Comparison of ENCODE assay signal across 7 mouse cellular contexts in genomic region chr5:117509511-117510375, GRCm38 (mm10).
DNase-seq lines count a peak whose midpoint lies in the region; ATAC-seq and TF ChIP-seq lines count a peak whose summit lies in the region.

No protein-coding gene starts in this region.

- no peaks in the 10 kb centered on the region for H3K27me3 ChIP-seq in forebrain, postnatal 0 days (ENCODE audit: insufficient read depth, low read length)
- H3K27me3 ChIP-seq in kidney, embryonic 15.5 days: 0 out of 2 replicates have a peak, but pooled peaks cover 4% of the 10 kb centered on the region
- no peaks in the 10 kb centered on the region for H3K27me3 ChIP-seq in midbrain, embryonic 13.5 days

- no peaks in the 10 kb centered on the region for H3K9me3 ChIP-seq in forebrain, postnatal 0 days (ENCODE audit: low read length)
- no peaks in the 10 kb centered on the region for H3K9me3 ChIP-seq in kidney, embryonic 15.5 days (replicated peaks)
- H3K9me3 ChIP-seq in midbrain, embryonic 13.5 days: no peaks in the 10 kb centered on the region

- H3K4me3 ChIP-seq in bone marrow macrophage, adult 2 months (ENCODE audit: insufficient read depth, low read length): no peak overlapping the region
- H3K4me3 ChIP-seq in forebrain, postnatal 0 days (ENCODE audit: low read depth, low read length): no peak overlapping the region
- H3K4me3 ChIP-seq in kidney, embryonic 15.5 days (replicated peaks): no peak overlapping the region
- no peak overlapping the region for H3K4me3 ChIP-seq in midbrain, embryonic 13.5 days (replicated peaks)

- peak; percentile 52; the same call in 1 of the 2 replicates for TF ChIP-seq CTCF in bone marrow macrophage, adult 2 months (IDR thresholded peaks at IDR 0.05; ENCODE audit: low read depth, low read length)
- TF ChIP-seq CTCF in forebrain, postnatal 0 days (IDR thresholded peaks at IDR 0.05; ENCODE audit: low read depth): peak; percentile 86

- peak; percentile 60 for DNase-seq in right cerebral cortex, postnatal 4 days
- no peak for DNase-seq in right cerebral cortex, postnatal 36 days (ENCODE audit: low spot score in 2 of 2)
- DNase-seq in forebrain, postnatal 0 days: peak; percentile 66
- DNase-seq in thymus, postnatal 25 days: peak; percentile 68

- no peaks in the 10 kb centered on the region for H3K36me3 ChIP-seq in forebrain, postnatal 0 days (ENCODE audit: insufficient read depth)
- H3K36me3 ChIP-seq in kidney, embryonic 15.5 days: no peaks in the 10 kb centered on the region
- H3K36me3 ChIP-seq in midbrain, embryonic 13.5 days: no peaks in the 10 kb centered on the region

- H3K9ac ChIP-seq in forebrain, postnatal 0 days: no peak overlapping the region
- no peak overlapping the region for H3K9ac ChIP-seq in kidney, embryonic 15.5 days
- no peak overlapping the region; the same call in 1 of the 2 replicates for H3K9ac ChIP-seq in midbrain, embryonic 13.5 days (replicated peaks)

- H3K4me2 ChIP-seq in forebrain, postnatal 0 days (ENCODE audit: low read depth): no peak overlapping the region
- peak overlapping the region; percentile 10; the same call in 1 of the 2 replicates for H3K4me2 ChIP-seq in kidney, embryonic 15.5 days
- H3K4me2 ChIP-seq in midbrain, embryonic 13.5 days (replicated peaks): no peak overlapping the region

- ATAC-seq in forebrain, postnatal 0 days: peak; percentile 44; the same call in 1 of the 2 replicates
- ATAC-seq in kidney, embryonic 15.5 days (replicated peaks; ENCODE audit: low FRiP score): no peak
- ATAC-seq in midbrain, embryonic 13.5 days: 0 out of 2 replicates have a peak, but pooled peaks have one; percentile 7

- H3K4me1 ChIP-seq in bone marrow macrophage, adult 2 months (ENCODE audit: control insufficient read depth, insufficient read depth, low read length): no peaks in the 10 kb centered on the region
- H3K4me1 ChIP-seq in forebrain, postnatal 0 days (ENCODE audit: insufficient read depth): no peaks in the 10 kb centered on the region
- peaks cover 36% of the 10 kb centered on the region for H3K4me1 ChIP-seq in kidney, embryonic 15.5 days
- peaks cover 7% of the 10 kb centered on the region; the same call in 1 of the 2 replicates for H3K4me1 ChIP-seq in midbrain, embryonic 13.5 days (replicated peaks)

- no peak for TF ChIP-seq POLR2A in bone marrow macrophage, adult 2 months (IDR thresholded peaks at IDR 0.05; ENCODE audit: borderline replicate concordance, low read depth, low read length)

- no peak overlapping the region for H3K27ac ChIP-seq in bone marrow macrophage, adult 2 months (ENCODE audit: insufficient read depth, low read depth, low read length)
- H3K27ac ChIP-seq in forebrain, postnatal 0 days (ENCODE audit: low read depth, low read length): no peak overlapping the region
- H3K27ac ChIP-seq in kidney, embryonic 15.5 days: no peak overlapping the region
- no peak overlapping the region for H3K27ac ChIP-seq in midbrain, embryonic 13.5 days

- WGBS in forebrain, postnatal 0 days: 40% methylated on average over 21 of the region's 22 CpGs
- 36% methylated on average over 22 of the region's 22 CpGs for WGBS in kidney, embryonic 15.5 days
- 54% methylated on average over 17 of the region's 22 CpGs for WGBS in midbrain, embryonic 13.5 days

Comparison
In these comparisons a context has a peak if more than half of its experiments do, and no peak if none do; other contexts are left out.
1. DNase-seq: peak in right cerebral cortex, postnatal 4 days (single experiment), forebrain, postnatal 0 days (single experiment) and thymus, postnatal 25 days (single experiment); none in right cerebral cortex, postnatal 36 days (0 of 2).